Mouse (Mus musculus): ENCODE measurements at regions not wholly inside any gene's neighbourhood (a gene's known extent, or its start where the extent isn't known, plus 50 kb on each side); places are given as distances from the start of the nearest gene placed in this dataset.

- Histone ChIP-seq H3K4me3 (no peak overlapping the region), H3K9ac (no peak overlapping the region), H3K4me2 (no peak overlapping the region), H3K27me3 (replicated peaks) (peaks cover 4% of the 10 kb centered on the region; the same call in 1 of the 2 replicates), H3K9me3 (replicated peaks) (no peaks in the 10 kb centered on the region), H3K36me3 (no peaks in the 10 kb centered on the region), H3K27ac (ENCODE audit: poor library complexity, severe bottlenecking) (no peak overlapping the region), H3K4me1 (replicated peaks) (no peaks in the 10 kb centered on the region)
- 79% methylated on average over 3 of the region's 3 CpGs for WGBS
- ATAC-seq (ENCODE audit: insufficient number of reproducible peaks, low FRiP score), result no peak
Measured at GRCm38 (mm10) chr11:82537931-82538330, 149.2 kb downstream of the Tmem132e start.

GRCm38 (mm10) chr11:82523200-82523802 is 134.6 kb downstream of the Tmem132e start:
- H3K36me3 ChIP-seq, result no peaks in the 10 kb centered on the region
- no peaks in the 10 kb centered on the region for H3K4me1 ChIP-seq (replicated peaks)
- H3K27ac ChIP-seq (ENCODE audit: poor library complexity, severe bottlenecking), result no peak overlapping the region
- 35% methylated on average over 4 of the region's 4 CpGs for WGBS
- no peak overlapping the region for H3K4me3 ChIP-seq
- H3K4me2 ChIP-seq, result no peak overlapping the region
- no peak for ATAC-seq (ENCODE audit: insufficient number of reproducible peaks, low FRiP score)
- no peaks in the 10 kb centered on the region for H3K9me3 ChIP-seq (replicated peaks)
- peaks cover 26% of the 10 kb centered on the region for H3K27me3 ChIP-seq (replicated peaks)
- no peak overlapping the region for H3K9ac ChIP-seq

GRCm38 (mm10) chr11:82521383-82521782 is 132.7 kb downstream of the Tmem132e start:
- WGBS, result 60% methylated on average over 9 of the region's 9 CpGs
- Histone ChIP-seq H3K4me3 (no peak overlapping the region), H3K27ac (ENCODE audit: poor library complexity, severe bottlenecking) (no peak overlapping the region), H3K9ac (no peak overlapping the region), H3K36me3 (no peaks in the 10 kb centered on the region), H3K4me2 (no peak overlapping the region), H3K27me3 (replicated peaks) (peaks cover 19% of the 10 kb centered on the region), H3K4me1 (replicated peaks) (no peaks in the 10 kb centered on the region), H3K9me3 (replicated peaks) (no peaks in the 10 kb centered on the region)
- ATAC-seq (ENCODE audit: insufficient number of reproducible peaks, low FRiP score), result no peak

DNA sequence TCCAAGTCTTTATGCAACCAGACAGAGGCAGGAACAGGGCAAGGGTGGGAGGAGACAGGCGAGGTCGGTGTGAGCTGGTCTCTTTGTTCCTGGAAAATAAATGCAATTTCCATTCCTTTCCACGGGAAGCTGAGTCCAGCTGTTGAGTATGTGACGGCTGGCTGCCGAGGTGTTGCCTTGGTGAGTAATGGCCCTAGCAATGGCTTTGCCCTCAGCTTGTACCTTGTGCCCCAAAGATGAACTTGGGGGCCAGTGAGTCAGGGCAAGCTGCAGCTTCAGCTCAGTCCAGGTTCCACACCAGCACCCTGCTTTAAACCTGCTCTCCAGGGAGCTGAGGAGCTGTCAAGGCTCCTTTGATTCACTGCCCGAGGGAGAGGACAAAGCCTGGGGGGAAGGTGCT is 130.0 kb downstream of the Tmem132e start:
- H3K4me1 ChIP-seq (replicated peaks), result no peaks in the 10 kb centered on the region
- H3K27me3 ChIP-seq (replicated peaks), result peaks cover 19% of the 10 kb centered on the region
- ATAC-seq (ENCODE audit: insufficient number of reproducible peaks, low FRiP score), result no peak
- H3K9me3 ChIP-seq (replicated peaks), result no peaks in the 10 kb centered on the region
- H3K27ac ChIP-seq (ENCODE audit: poor library complexity, severe bottlenecking), result no peak overlapping the region
- no peaks in the 10 kb centered on the region for H3K36me3 ChIP-seq
- H3K4me2 ChIP-seq, result no peak overlapping the region
- H3K4me3 ChIP-seq, result no peak overlapping the region
- no peak overlapping the region for H3K9ac ChIP-seq
- 33% methylated on average over 6 of the region's 6 CpGs for WGBS

DNA sequence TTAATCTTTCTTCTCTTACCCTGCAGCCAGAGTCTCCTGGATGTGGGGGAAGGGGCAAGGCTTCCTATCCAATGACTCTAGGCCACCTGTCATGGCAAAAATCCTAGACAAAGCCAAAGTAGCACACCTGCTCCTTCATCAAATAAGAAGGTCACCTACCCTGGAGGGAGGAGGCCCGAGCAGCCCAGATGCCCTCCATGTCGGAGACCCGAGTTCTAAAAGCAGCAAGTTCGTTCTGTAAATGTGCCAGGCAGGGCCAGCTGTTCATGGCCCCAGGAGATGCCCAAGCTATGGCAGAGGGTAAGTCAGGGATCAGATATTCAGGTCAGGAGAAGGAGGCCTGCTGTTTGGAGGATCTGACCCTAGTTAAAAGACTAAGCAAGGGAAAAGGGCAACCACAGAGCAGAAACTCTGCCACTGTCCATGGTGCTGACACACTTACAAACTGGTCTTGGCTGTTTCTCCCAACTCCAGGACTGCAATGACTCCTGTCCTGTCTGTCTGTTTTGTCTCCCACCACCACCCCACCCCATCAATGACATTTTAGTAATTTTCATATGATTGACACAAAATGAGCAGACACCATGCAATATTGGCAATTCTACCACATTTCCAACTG is 125.9 kb downstream of the Tmem132e start:
- 83% methylated on average over 4 of the region's 4 CpGs for whole genome bisulfite sequencing
- no peaks in the 10 kb centered on the region for H3K27me3 ChIP-seq (replicated peaks)
- no peaks in the 10 kb centered on the region for H3K36me3 ChIP-seq
- H3K4me3 ChIP-seq, result no peak overlapping the region
- H3K4me1 ChIP-seq (replicated peaks), result no peaks in the 10 kb centered on the region
- H3K4me2 ChIP-seq, result no peak overlapping the region
- no peak for ATAC-seq (ENCODE audit: insufficient number of reproducible peaks, low FRiP score)
- no peaks in the 10 kb centered on the region for H3K9me3 ChIP-seq (replicated peaks)
- no peak overlapping the region for H3K9ac ChIP-seq
- no peak overlapping the region for H3K27ac ChIP-seq (ENCODE audit: poor library complexity, severe bottlenecking)

- Histone ChIP-seq H3K4me1 (replicated peaks) (no peaks in the 10 kb centered on the region), H3K9ac (no peak overlapping the region), H3K36me3 (no peaks in the 10 kb centered on the region), H3K9me3 (replicated peaks) (no peaks in the 10 kb centered on the region), H3K27me3 (replicated peaks) (no peaks in the 10 kb centered on the region), H3K27ac (ENCODE audit: poor library complexity, severe bottlenecking) (no peak overlapping the region), H3K4me2 (no peak overlapping the region), H3K4me3 (no peak overlapping the region)
- ATAC-seq (ENCODE audit: insufficient number of reproducible peaks, low FRiP score), result no peak
- 71% methylated on average over 13 of the region's 13 CpGs for WGBS
Measured at GRCm38 (mm10) chr11:82508564-82508963, 119.9 kb downstream of the Tmem132e start.

Measured in heart, embryonic 12.5 days (tissue).